Mouse (Mus musculus) lung, embryonic 14.5 days (tissue): ENCODE data around the gene Crot. TPM values are rescaled to one million over a fixed set of nuclear protein-coding genes. Genes with fewer than 3 reads are reported as not detected.
"Not testable (repeated sequence)": the region's sequence is repeated elsewhere in the genome, so short reads cannot be mapped to it uniquely, and the experiment has no call there.

Source experiments
- ATAC-seq: fragments of 200-750 bp; cut with Nextera tagmentation; 2 replicates; pipeline ENCODE4 v1.8.0; 2017; ENCODE audit warnings: mild to moderate bottlenecking, moderate TSS enrichment, moderate library complexity; ENCODE audit not compliant: insufficient read depth
- DNase-seq: peaks from one replicate; pipeline ENCODE4 v3.0.0-alpha.2; 2015
- H3K27ac ChIP-seq: fragments of 300-500 bp; sonication (generic); 2 replicates; pipeline ENCODE4 v1.5.1; 2014; ENCODE audit warnings: low read depth, mild to moderate bottlenecking, moderate library complexity
- H3K27me3 ChIP-seq: fragments of 300-500 bp; sonication (generic); 2 replicates; pipeline ENCODE4 v1.6.1; 2014; ENCODE audit warnings: low read length, control low read depth; ENCODE audit not compliant: insufficient read depth
- H3K36me3 ChIP-seq: fragments of 300-500 bp; sonication (generic); 2 replicates; pipeline ENCODE4 v1.6.1; 2014; ENCODE audit warnings: control low read depth; ENCODE audit not compliant: insufficient read depth
- H3K4me1 ChIP-seq: fragments of 300-500 bp; sonication (generic); 2 replicates; pipeline ENCODE4 v1.6.1; 2014; ENCODE audit warnings: antibody characterized with exemption, control low read depth; ENCODE audit not compliant: insufficient read depth
- H3K4me2 ChIP-seq: fragments of 300-500 bp; sonication (generic); 2 replicates; pipeline ENCODE4 v1.6.1; 2014; ENCODE audit warnings: mild to moderate bottlenecking
- H3K4me3 ChIP-seq: fragments of 300-500 bp; sonication (generic); 2 replicates; pipeline ENCODE4 v1.5.1; 2014; ENCODE audit warnings: low read depth, low read length
- H3K9ac ChIP-seq: fragments of 300-500 bp; sonication (generic); 2 replicates; pipeline ENCODE4 v1.6.1; 2014
- H3K9me3 ChIP-seq: fragments of 300-500 bp; sonication (generic); 2 replicates; pipeline ENCODE4 v1.6.1; 2016; ENCODE audit warnings: low read depth, low read length, control low read depth
- CTCF ChIP-seq: IDR thresholded peaks from 2 replicates; pipeline ENCODE4 v1.5.1; 2016; ENCODE audit warnings: antibody characterized with exemption, low read depth
- WGBS: fragments of 180-500 bp; shearing (Covaris S2); extraction: QIAGEN DNeasy Blood & Tissue Kit; methylation state at CpG from one replicate; pipeline ENCODE4 v1.1.7; 2014; 5-methylcytosine and 5-hydroxymethylcytosine counted together
- polyA plus RNA-seq: library from polyadenylated mRNA; unstranded; fragments of >200 nt; fragmentation: Nextera tagmentation; extraction: Ambion mirVana; gene quantifications from 2 replicates; pipeline ENCODE4 v1.2.1, GENCODE M21; 2014

Gene Crot
- polyA plus RNA-seq, 1 experiment from 2014 or later = 32.3 TPM

DNA sequence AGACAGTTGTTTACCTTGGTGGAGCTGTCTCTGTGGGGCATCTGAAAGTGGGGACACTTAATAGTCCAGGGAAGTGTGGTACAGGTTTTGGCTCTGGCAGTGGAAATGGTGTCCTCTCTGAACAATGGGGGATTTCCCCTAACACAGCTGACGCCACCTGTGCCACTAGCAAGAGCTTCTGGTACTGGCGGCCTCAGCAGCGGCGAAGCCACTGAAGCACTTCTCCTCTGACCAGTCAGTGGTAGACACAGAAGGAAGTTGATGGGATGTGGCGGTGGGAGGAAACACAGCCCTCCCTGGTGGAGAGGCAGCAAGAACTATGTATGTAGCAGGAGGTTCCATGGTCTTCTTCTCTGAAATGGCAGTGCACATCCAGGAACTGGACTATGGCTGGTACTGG lies 32.6 kb downstream of the Crot start:
- no peaks in the 10 kb centered on the region for H3K4me1 ChIP-seq
- no peak for DNase-seq
- no peak overlapping the region for H3K9ac ChIP-seq
- H3K27ac ChIP-seq = no peak overlapping the region
- WGBS = 92% methylated on average over 5 of the region's 5 CpGs
- no peaks in the 10 kb centered on the region for H3K27me3 ChIP-seq
- H3K4me2 ChIP-seq = no peak overlapping the region
- no peaks in the 10 kb centered on the region for H3K9me3 ChIP-seq
- H3K36me3 ChIP-seq = peaks cover 33% of the 10 kb centered on the region
- TF ChIP-seq CTCF = no peak
- ATAC-seq = no peak
- no peak overlapping the region for H3K4me3 ChIP-seq

DNA sequence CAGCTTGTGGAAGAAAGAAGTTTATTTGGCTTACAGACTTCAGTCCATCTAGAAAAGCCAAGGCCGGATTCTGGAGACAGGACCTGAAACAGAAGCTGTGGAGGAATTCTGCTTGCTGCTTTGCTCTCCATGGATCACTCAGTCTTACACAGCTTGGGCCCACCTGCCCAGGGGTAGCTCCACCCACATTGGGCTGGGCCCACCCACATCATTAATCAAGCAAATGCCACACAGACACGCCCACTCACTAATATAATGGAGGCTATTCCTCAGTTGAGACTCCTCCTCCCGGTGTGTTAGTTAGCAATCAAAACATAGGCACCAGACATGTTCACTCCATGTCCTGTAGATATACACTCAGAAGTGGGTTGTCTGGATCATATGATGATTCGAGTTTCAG lies 36.6 kb downstream of the Crot start:
- no peak for TF ChIP-seq CTCF
- Histone ChIP-seq H3K4me3 (no peak overlapping the region), H3K9me3 (no peaks in the 10 kb centered on the region), H3K9ac (no peak overlapping the region), H3K27ac (no peak overlapping the region), H3K36me3 (peaks cover 6% of the 10 kb centered on the region), H3K4me2 (no peak overlapping the region), H3K4me1 (no peaks in the 10 kb centered on the region), H3K27me3 (no peaks in the 10 kb centered on the region)
- no peak for DNase-seq
- 76% methylated on average over 4 of the region's 4 CpGs for WGBS
- no peak for ATAC-seq

DNA sequence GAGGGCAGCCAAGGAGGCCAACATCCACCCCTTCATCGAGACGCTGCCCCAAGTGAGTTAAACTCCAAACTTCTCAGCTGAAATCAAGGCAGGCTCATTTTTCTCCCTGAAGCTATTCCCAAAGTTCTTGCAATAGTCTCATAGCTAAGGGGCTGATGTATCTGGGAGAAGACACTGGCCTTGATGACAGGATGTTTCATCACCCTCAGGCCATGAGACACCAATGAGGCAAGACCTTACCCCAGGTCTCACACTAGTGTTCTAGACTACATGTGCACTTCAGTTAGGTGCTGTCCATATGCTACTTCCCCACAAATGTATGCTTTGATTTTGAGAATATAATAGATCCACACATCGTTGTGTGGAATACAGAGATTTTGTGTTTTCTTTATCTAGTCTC lies 41.6 kb downstream of the Crot start:
- Histone ChIP-seq H3K4me2 (no peak overlapping the region), H3K4me1 (no peaks in the 10 kb centered on the region), H3K4me3 (no peak overlapping the region), H3K36me3 (no peaks in the 10 kb centered on the region), H3K9me3 (no peaks in the 10 kb centered on the region), H3K27ac (no peak overlapping the region), H3K27me3 (no peaks in the 10 kb centered on the region), H3K9ac (no peak overlapping the region)
- WGBS = 80% methylated on average over 3 of the region's 3 CpGs
- TF ChIP-seq CTCF = no peak
- ATAC-seq = no peak
- DNase-seq = no peak

DNA sequence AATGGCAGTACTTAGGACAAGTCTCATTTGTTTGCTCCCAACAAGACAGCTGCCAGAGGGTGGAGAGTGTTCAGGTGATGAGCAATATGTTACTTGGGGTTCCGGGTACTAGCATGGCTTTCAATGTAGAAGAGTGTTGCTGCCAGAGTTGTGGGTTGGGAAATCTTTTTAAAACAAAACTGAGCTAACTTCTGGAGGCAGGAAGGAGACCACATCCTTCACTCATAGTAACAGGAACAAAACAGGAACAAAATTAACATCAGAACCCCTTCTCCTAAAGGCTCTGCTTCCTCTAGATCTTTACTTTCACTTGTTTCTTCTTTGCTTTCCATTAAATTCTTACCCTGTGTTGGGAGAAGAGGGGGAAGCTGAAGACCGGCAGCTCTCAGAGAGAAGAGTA lies 43.5 kb downstream of the Crot start:
- 90% methylated on average over 2 of the region's 2 CpGs for whole genome bisulfite sequencing
- no peaks in the 10 kb centered on the region for H3K9me3 ChIP-seq
- no peak for DNase-seq
- H3K36me3 ChIP-seq = no peaks in the 10 kb centered on the region
- no peak overlapping the region for H3K4me3 ChIP-seq
- TF ChIP-seq CTCF = no peak
- ATAC-seq = no peak
- no peak overlapping the region for H3K4me2 ChIP-seq
- H3K4me1 ChIP-seq = no peaks in the 10 kb centered on the region
- no peaks in the 10 kb centered on the region for H3K27me3 ChIP-seq
- no peak overlapping the region for H3K27ac ChIP-seq
- H3K9ac ChIP-seq = no peak overlapping the region

DNA sequence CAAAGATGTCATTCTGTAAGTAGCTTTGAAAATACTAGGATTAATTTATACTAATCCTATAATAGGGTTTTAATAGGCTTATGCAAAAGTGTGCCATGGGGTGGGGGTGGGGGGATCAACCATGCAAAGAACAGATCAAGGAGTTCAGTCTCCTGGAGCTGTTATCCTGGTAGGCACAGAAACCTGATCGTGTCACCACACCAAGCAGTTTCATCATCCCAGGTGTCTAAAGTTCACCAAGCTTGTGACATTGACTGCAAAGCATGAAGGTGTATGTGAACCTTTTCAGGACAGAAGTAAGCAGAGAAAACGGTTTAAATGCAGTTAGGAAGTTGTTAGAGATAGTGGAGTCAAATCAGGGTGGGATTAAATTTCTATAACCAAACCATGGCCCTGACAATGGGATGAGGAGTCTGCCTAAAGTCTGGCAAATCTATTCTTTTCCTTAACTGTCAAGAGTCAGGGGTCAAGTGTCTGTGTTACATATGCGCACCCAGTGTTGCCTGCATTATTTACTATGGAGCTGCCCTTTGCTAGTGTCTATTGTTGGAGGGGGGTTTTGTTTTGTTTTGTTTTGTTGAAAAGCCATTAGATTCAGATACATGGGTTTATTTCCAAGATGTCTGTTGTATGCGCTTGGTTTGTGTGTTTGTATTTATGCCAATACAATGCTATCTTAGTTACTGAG lies 49.6 kb downstream of the Crot start:
- 68% methylated on average over 4 of the region's 4 CpGs for WGBS

GRCm38 (mm10) chr5:8943836-8944235 lies 53.3 kb downstream of the Crot start:
- H3K27ac ChIP-seq = no peak overlapping the region
- H3K9ac ChIP-seq = no peak overlapping the region
- no peaks in the 10 kb centered on the region for H3K9me3 ChIP-seq
- TF ChIP-seq CTCF = no peak
- DNase-seq = no peak
- H3K36me3 ChIP-seq = no peaks in the 10 kb centered on the region
- WGBS = 69% methylated on average over 3 of the region's 3 CpGs
- H3K4me2 ChIP-seq = no peak overlapping the region
- no peak overlapping the region for H3K4me3 ChIP-seq
- ATAC-seq = no peak
- H3K27me3 ChIP-seq = no peaks in the 10 kb centered on the region
- H3K4me1 ChIP-seq = no peaks in the 10 kb centered on the region

More for the DNA sequence above, 49.6 kb downstream of the Crot start:
- no peaks in the 10 kb centered on the region for H3K27me3 ChIP-seq
- no peak for DNase-seq
- H3K4me2 ChIP-seq = no peak overlapping the region
- no peaks in the 10 kb centered on the region for H3K4me1 ChIP-seq
- TF ChIP-seq CTCF = no peak
- no peak for ATAC-seq
- H3K9me3 ChIP-seq = no peaks in the 10 kb centered on the region
- H3K27ac ChIP-seq = no peak overlapping the region
- H3K4me3 ChIP-seq = no peak overlapping the region
- H3K36me3 ChIP-seq = no peaks in the 10 kb centered on the region
- H3K9ac ChIP-seq = no peak overlapping the region

DNA sequence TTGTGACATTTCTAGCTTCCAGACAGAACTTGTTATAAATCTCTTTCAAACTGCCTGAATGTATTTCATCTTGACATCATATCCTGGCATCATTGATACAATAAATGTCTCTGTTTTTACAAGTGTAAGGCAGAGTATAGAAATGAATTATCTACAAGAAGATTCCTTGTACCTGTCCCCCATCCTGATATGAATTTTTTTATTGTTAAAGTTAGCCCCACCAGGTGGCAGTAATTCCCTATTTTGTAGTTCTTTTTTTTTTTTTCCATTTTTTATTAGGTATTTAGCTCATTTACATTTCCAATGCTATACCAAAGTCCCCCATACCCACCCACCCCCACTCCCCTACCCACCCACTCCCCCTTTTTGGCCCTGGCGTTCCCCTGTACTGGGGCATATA lies 55.9 kb downstream of the Crot start:
- H3K27ac ChIP-seq, H3K36me3 ChIP-seq, H3K4me3 ChIP-seq, H3K27me3 ChIP-seq, H3K9me3 ChIP-seq, H3K4me2 ChIP-seq, H3K9ac ChIP-seq, ATAC-seq, H3K4me1 ChIP-seq: not testable (repeated sequence)
- DNase-seq = peak; percentile 49
- WGBS = no CpG with 5 or more reads among the region's 1 CpGs

DNA sequence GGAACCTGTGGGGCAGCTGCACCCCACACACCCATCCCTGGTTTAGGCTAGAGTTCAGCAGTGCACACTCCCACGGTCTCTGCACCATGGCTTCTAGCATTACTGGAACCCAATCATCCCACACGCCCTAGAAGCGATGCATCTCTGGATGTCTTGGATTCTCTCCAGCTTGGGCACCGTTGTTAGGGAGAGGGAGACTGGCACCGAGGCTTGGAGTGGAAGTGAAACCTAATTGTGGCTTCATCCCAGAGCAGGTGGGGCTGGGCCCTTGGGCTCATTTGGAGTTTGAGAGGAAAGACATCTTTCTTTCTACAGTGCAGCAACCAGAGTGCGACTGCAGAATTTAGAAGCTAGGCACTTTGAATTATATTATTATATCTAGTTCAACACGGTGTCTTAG lies 59.2 kb downstream of the Crot start:
- Histone ChIP-seq H3K27ac (no peak overlapping the region), H3K4me2 (no peak overlapping the region), H3K27me3 (no peaks in the 10 kb centered on the region), H3K36me3 (no peaks in the 10 kb centered on the region), H3K9ac (no peak overlapping the region), H3K9me3 (no peaks in the 10 kb centered on the region), H3K4me1 (no peaks in the 10 kb centered on the region), H3K4me3 (no peak overlapping the region)
- 85% methylated on average over 7 of the region's 7 CpGs for WGBS
- DNase-seq (no peak), ATAC-seq (no peak)
- no peak for TF ChIP-seq CTCF
